Mouse (Mus musculus): ENCODE measurements at regions not wholly inside any gene's neighbourhood (a gene's known extent, or its start where the extent isn't known, plus 50 kb on each side); places are given as distances from the start of the nearest gene placed in this dataset.

DNA sequence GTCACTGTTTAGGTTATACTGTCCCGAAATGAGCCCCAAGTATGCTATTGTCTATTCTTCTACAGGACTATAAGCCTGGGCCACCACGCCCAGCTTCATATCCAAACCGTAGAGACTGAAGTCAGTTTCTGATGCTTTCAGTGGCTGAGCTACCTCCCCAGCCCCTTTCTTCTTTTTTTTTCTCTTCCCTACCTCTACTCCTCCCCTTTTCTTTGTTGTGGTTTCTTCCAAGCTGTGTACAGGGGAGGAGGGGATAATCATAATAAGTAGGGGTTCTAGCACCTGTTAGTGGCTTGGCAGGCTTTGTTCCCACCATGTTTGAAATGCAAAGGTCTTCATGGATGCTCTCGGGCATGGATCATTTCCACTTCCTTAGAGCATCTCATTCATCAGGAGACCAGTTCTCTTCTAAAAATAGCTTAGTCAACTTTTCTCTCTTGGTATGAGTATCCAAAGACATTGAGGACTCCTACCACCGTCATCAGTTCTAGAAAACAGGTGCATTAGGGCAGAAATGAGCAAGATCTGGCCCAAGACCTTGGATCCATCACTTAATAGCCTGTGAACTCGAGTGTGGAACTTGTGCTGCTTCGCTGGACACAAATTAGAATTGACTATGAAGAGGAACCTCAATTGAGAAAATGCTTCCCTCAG lies 1383.5 kb downstream of the Gsdmc2 start:
- no peaks in the 10 kb centered on the region; the same call in 1 of the 2 replicates for H3K4me1 ChIP-seq (ENCODE audit: control insufficient read depth, insufficient read depth, insufficient read length, low read length)
- H3K27me3 ChIP-seq (ENCODE audit: control insufficient read depth, insufficient read depth, low read length) = no peaks in the 10 kb centered on the region
- no peak overlapping the region for H3K4me3 ChIP-seq (ENCODE audit: low read depth, low read length)
- H3K27ac ChIP-seq (ENCODE audit: insufficient read depth, low read depth, low read length) = no peak overlapping the region
- 87% methylated on average over 7 of the region's 7 CpGs for WGBS
- TF ChIP-seq POLR2A (IDR thresholded peaks at IDR 0.05; ENCODE audit: low read depth, low read length) (no peak), CTCF (IDR thresholded peaks at IDR 0.05; ENCODE audit: extremely low read depth, insufficient read length, insufficient replicate concordance, low read depth, low read length) (no peak)
- H3K36me3 ChIP-seq (ENCODE audit: control insufficient read depth, insufficient read depth, low read length) = no peaks in the 10 kb centered on the region

DNA sequence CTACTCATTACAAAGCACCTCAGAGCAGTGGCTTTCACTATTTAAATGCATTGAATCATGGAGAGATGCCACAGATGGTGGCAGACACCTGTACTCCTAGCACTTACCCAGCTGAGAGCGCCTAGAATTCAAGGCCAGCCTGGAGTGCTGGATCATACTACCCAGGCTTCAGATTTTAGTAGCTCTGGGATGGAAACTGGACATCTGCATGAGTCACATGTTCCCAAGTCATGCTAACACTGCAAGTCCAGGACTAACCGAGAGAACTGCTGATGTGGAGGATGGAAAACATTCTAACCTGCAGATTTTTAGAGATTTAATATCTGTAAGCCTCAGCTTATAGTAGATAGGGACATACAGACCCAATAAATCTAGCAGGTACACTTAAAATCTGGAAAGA lies 1384.3 kb downstream of the Gsdmc2 start:
- Histone ChIP-seq H3K4me1 (ENCODE audit: control insufficient read depth, insufficient read depth, insufficient read length, low read length) (no peaks in the 10 kb centered on the region; the same call in 1 of the 2 replicates), H3K27me3 (ENCODE audit: control insufficient read depth, insufficient read depth, low read length) (no peaks in the 10 kb centered on the region), H3K27ac (ENCODE audit: insufficient read depth, low read depth, low read length) (no peak overlapping the region), H3K4me3 (ENCODE audit: low read depth, low read length) (no peak overlapping the region), H3K36me3 (ENCODE audit: control insufficient read depth, insufficient read depth, low read length) (no peaks in the 10 kb centered on the region)
- 89% methylated on average over 2 of the region's 2 CpGs for WGBS
- TF ChIP-seq POLR2A (IDR thresholded peaks at IDR 0.05; ENCODE audit: low read depth, low read length) (no peak), CTCF (IDR thresholded peaks at IDR 0.05; ENCODE audit: extremely low read depth, insufficient read length, insufficient replicate concordance, low read depth, low read length) (no peak)

DNA sequence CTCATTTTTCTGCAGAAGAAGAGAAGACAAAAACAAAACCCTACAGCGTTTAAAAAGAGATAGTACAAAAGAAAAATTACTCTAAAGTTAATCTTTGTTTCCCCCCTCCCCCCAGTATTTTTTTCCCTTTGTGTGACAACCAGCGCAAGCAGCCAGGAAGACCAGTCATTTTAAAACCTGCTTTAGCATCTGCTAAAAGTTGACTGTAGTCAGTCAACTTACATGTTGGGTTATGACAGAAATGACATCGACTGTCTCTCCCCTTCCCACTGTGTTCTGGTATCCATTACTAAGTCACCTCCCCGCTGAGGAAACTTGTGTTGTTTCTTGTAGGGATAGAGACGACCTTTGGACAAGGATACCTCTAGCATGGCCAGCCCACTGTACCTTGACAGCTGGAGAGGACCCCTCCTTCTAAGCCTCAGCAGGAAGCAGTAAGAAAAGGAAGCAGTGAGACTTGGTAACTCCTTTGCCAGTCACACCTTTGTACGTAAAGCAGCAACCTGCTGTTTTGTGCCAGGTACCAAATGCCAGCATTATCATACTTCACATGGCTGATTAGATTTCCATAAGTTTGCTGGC lies 1384.9 kb downstream of the Gsdmc2 start:
- WGBS = 50% methylated on average over 6 of the region's 6 CpGs
- Histone ChIP-seq H3K4me1 (ENCODE audit: control insufficient read depth, insufficient read depth, insufficient read length, low read length) (no peaks in the 10 kb centered on the region; the same call in 1 of the 2 replicates), H3K27me3 (ENCODE audit: control insufficient read depth, insufficient read depth, low read length) (no peaks in the 10 kb centered on the region), H3K27ac (ENCODE audit: insufficient read depth, low read depth, low read length) (no peak overlapping the region), H3K36me3 (ENCODE audit: control insufficient read depth, insufficient read depth, low read length) (no peaks in the 10 kb centered on the region), H3K4me3 (ENCODE audit: low read depth, low read length) (no peak overlapping the region)
- no peak for TF ChIP-seq CTCF (IDR thresholded peaks at IDR 0.05; ENCODE audit: extremely low read depth, insufficient read length, insufficient replicate concordance, low read depth, low read length)
- no peak for TF ChIP-seq POLR2A (IDR thresholded peaks at IDR 0.05; ENCODE audit: low read depth, low read length)

DNA sequence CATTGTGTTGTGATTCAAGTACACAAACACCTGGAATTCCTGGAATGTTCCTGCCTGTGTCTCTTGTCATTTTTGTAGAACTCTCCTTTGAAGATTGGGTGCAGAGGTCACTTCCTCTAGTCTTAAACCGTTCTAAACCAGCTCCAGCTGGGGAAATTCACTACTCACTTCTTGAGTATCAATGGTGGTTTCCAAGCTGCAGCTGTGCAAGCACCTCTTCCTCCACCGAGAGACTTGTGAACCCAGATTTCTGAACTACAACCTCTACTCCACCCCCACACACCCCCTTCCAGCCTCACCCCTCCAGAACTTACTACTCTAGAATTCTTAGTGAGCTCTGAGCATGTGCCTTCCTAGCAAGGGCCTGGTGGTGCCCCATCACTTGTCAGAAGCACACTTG lies 1387.0 kb downstream of the Gsdmc2 start:
- TF ChIP-seq POLR2A (IDR thresholded peaks at IDR 0.05; ENCODE audit: low read depth, low read length) (no peak), CTCF (IDR thresholded peaks at IDR 0.05; ENCODE audit: extremely low read depth, insufficient read length, insufficient replicate concordance, low read depth, low read length) (no peak)

DNA sequence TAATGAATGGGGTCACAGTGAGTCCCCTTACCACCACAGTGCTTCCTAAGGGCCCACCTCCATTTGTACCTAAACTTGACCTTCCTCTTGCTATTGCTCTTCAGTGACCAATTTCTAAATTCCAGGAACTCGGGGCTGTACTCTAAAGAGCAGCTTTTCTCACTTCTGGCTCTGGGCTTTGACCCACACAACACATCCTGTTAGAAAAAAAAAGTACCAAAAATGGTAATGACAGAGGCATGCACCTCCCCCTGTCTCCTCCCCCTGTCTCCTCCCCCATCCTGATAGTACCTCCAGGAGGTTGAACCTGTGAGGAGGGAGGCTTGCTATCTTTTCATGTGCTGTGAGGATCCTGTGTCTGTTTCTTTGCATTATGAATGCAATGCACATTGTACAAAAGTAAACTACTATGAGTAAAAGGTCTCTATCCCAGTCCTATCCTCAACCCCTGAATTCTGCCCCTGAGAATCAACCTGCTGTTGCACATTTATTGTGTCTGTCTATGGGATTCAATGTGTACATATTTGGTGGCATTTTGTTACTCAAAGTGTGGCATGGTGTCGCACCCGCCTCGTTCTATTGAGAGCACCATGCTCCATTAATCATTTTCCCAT lies 1387.8 kb downstream of the Gsdmc2 start:
- WGBS = 77% methylated on average over 4 of the region's 4 CpGs
- Histone ChIP-seq H3K4me1 (ENCODE audit: control insufficient read depth, insufficient read depth, insufficient read length, low read length) (no peaks in the 10 kb centered on the region; the same call in 1 of the 2 replicates), H3K27me3 (ENCODE audit: control insufficient read depth, insufficient read depth, low read length) (no peaks in the 10 kb centered on the region), H3K27ac (ENCODE audit: insufficient read depth, low read depth, low read length) (no peak overlapping the region), H3K36me3 (ENCODE audit: control insufficient read depth, insufficient read depth, low read length) (no peaks in the 10 kb centered on the region), H3K4me3 (ENCODE audit: low read depth, low read length) (no peak overlapping the region)
- no peak for TF ChIP-seq POLR2A (IDR thresholded peaks at IDR 0.05; ENCODE audit: low read depth, low read length)
- no peak for TF ChIP-seq CTCF (IDR thresholded peaks at IDR 0.05; ENCODE audit: extremely low read depth, insufficient read length, insufficient replicate concordance, low read depth, low read length)

More for the DNA sequence above, 1387.0 kb downstream of the Gsdmc2 start:
- H3K27ac ChIP-seq (ENCODE audit: insufficient read depth, low read depth, low read length) = no peak overlapping the region
- H3K27me3 ChIP-seq (ENCODE audit: control insufficient read depth, insufficient read depth, low read length) = no peaks in the 10 kb centered on the region
- H3K4me3 ChIP-seq (ENCODE audit: low read depth, low read length) = no peak overlapping the region
- WGBS = 14% methylated on average over 2 of the region's 2 CpGs
- no peaks in the 10 kb centered on the region for H3K36me3 ChIP-seq (ENCODE audit: control insufficient read depth, insufficient read depth, low read length)
- H3K4me1 ChIP-seq (ENCODE audit: control insufficient read depth, insufficient read depth, insufficient read length, low read length) = no peaks in the 10 kb centered on the region; the same call in 1 of the 2 replicates

DNA sequence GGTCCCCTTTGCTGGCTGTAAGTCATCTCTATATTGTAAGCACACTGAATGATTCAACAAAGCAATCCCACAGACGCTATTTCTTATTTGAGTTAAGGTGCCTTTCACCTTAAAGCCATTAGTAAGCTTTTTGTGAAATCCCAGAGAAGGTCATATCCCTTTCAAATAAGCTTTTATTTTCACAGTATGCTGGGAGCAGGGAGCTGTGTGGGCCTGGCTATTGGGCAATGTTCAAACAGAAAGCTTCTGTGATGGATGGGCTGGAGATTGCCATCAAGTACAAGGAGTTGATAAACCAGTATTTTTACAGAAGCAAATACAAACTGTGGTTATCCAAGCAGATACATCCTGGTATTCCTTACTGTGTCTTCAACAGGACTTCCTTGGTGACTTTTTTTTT lies 1389.0 kb downstream of the Gsdmc2 start:
- 61% methylated on average over 1 of the region's 1 CpGs for WGBS
- Histone ChIP-seq H3K4me1 (ENCODE audit: control insufficient read depth, insufficient read depth, insufficient read length, low read length) (no peaks in the 10 kb centered on the region; the same call in 1 of the 2 replicates), H3K4me3 (ENCODE audit: low read depth, low read length) (no peak overlapping the region), H3K36me3 (ENCODE audit: control insufficient read depth, insufficient read depth, low read length) (no peaks in the 10 kb centered on the region), H3K27ac (ENCODE audit: insufficient read depth, low read depth, low read length) (no peak overlapping the region), H3K27me3 (ENCODE audit: control insufficient read depth, insufficient read depth, low read length) (no peaks in the 10 kb centered on the region)
- TF ChIP-seq POLR2A (IDR thresholded peaks at IDR 0.05; ENCODE audit: low read depth, low read length) (no peak), CTCF (IDR thresholded peaks at IDR 0.05; ENCODE audit: extremely low read depth, insufficient read length, insufficient replicate concordance, low read depth, low read length) (no peak)

DNA sequence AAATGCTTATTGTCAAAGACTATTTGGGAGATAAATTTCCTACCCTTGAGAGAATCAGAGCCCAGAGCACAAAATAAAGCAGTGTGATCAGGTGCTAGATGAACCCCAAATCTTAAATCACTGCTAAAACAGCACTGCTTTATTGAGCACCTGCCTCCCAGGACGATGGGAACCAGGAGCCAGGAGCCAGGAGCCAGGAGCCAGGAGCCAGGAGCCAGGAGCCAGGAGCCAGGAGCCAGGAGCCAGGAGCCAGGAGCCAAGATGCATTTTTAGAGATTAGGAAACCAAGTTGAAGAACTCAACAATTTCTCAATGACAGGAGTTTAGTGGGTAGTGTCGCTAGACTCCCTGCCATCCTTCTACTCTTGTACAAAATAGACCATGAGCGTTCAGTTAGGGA lies 1396.9 kb downstream of the Gsdmc2 start:
- Histone ChIP-seq H3K27ac (ENCODE audit: insufficient read depth, low read depth, low read length) (no peak overlapping the region), H3K4me3 (ENCODE audit: low read depth, low read length) (no peak overlapping the region), H3K27me3 (ENCODE audit: control insufficient read depth, insufficient read depth, low read length) (no peaks in the 10 kb centered on the region), H3K36me3 (ENCODE audit: control insufficient read depth, insufficient read depth, low read length) (no peaks in the 10 kb centered on the region), H3K4me1 (ENCODE audit: control insufficient read depth, insufficient read depth, insufficient read length, low read length) (no peaks in the 10 kb centered on the region)
- 78% methylated on average over 3 of the region's 3 CpGs for WGBS
- no peak for TF ChIP-seq POLR2A (IDR thresholded peaks at IDR 0.05; ENCODE audit: low read depth, low read length)
- TF ChIP-seq CTCF (IDR thresholded peaks at IDR 0.05; ENCODE audit: extremely low read depth, insufficient read length, insufficient replicate concordance, low read depth, low read length) = no peak

Measured in small intestine, adult 2 months (tissue).